Mouse (Mus musculus) testis, adult 2 months (tissue): ENCODE measurements around the gene Smg9.

Source experiments
- CTCF ChIP-seq: fragments of 200-500 bp; IDR thresholded peaks from 2 replicates; pipeline ENCODE4 v1.5.1; 2012; ENCODE audit warnings: low read depth, mild to moderate bottlenecking, inconsistent platforms, low read length, moderate library complexity; ENCODE audit not compliant: control insufficient read depth, insufficient read depth, insufficient replicate concordance
- POLR2A ChIP-seq: fragments of 200-500 bp; IDR thresholded peaks from 2 replicates; pipeline ENCODE4 v1.6.1; 2012; ENCODE audit warnings: low read depth, mild to moderate bottlenecking, inconsistent platforms, low read length, moderate library complexity; ENCODE audit not compliant: control insufficient read depth

- TF ChIP-seq POLR2A (no peak), CTCF (no peak)
These were observed 5.4 kb upstream of the Smg9 start for GRCm38 (mm10) chr7:24394054-24394453.
